Mouse (Mus musculus) hindbrain, postnatal 0 days (tissue): ENCODE measurements around the gene BC048679. TPM values are rescaled to one million over a fixed set of nuclear protein-coding genes. Genes with fewer than 3 reads are reported as not detected.

ENCODE experiments used
- ATAC-seq: fragments of 200-750 bp; cut with Nextera tagmentation; 2 replicates; pipeline ENCODE4 v1.8.0; 2017; ENCODE audit warnings: mild to moderate bottlenecking, moderate TSS enrichment, moderate library complexity
- DNase-seq: peaks from one replicate; pipeline ENCODE4 v3.0.0-alpha.2; 2015; ENCODE audit warnings: low spot score
- H3K27ac ChIP-seq: fragments of 300-500 bp; sonication (generic); 2 replicates; pipeline ENCODE4 v1.5.1; 2014; ENCODE audit warnings: mild to moderate bottlenecking
- H3K27me3 ChIP-seq: fragments of 300-500 bp; sonication (generic); 2 replicates; pipeline ENCODE4 v1.6.1; 2014; ENCODE audit warnings: low read length, mixed read lengths; ENCODE audit not compliant: insufficient read depth
- H3K36me3 ChIP-seq: fragments of 300-500 bp; sonication (generic); 2 replicates; pipeline ENCODE4 v1.6.1; 2014; ENCODE audit warnings: low read length, mixed read lengths; ENCODE audit not compliant: insufficient read depth
- H3K4me1 ChIP-seq: fragments of 300-500 bp; sonication (generic); 2 replicates; pipeline ENCODE4 v1.6.1; 2014; ENCODE audit warnings: antibody characterized with exemption, low read length, mixed read lengths; ENCODE audit not compliant: insufficient read depth
- H3K4me2 ChIP-seq: fragments of 300-500 bp; sonication (generic); 2 replicates; pipeline ENCODE4 v1.6.1; 2014; ENCODE audit warnings: low read depth, mild to moderate bottlenecking, low read length, moderate library complexity, mixed read lengths
- H3K4me3 ChIP-seq: fragments of 300-500 bp; sonication (generic); 2 replicates; pipeline ENCODE4 v1.5.1; 2014; ENCODE audit warnings: low read length
- H3K9ac ChIP-seq: fragments of 300-500 bp; sonication (generic); replicated peaks from 2 replicates; pipeline ENCODE4 v1.6.1; 2014; ENCODE audit warnings: mild to moderate bottlenecking, low read length, moderate library complexity, mixed read lengths
- H3K9me3 ChIP-seq: fragments of 300-500 bp; sonication (generic); 2 replicates; pipeline ENCODE4 v1.6.1; 2016; ENCODE audit warnings: low read length, mixed read lengths
- CTCF ChIP-seq: IDR thresholded peaks from 2 replicates; pipeline ENCODE4 v1.5.1; 2016; ENCODE audit warnings: antibody characterized with exemption, control low read depth, low read depth
- WGBS: fragments of 180-500 bp; shearing (Covaris S2); extraction: QIAGEN DNeasy Blood & Tissue Kit; methylation state at CpG from one replicate; pipeline ENCODE4 v1.1.7; 2014; 5-methylcytosine and 5-hydroxymethylcytosine counted together
- polyA plus RNA-seq: library from polyadenylated mRNA; unstranded; fragments of >200 nt; fragmentation: Nextera tagmentation; extraction: Ambion mirVana; gene quantifications from 2 replicates; pipeline ENCODE4 v1.2.1, GENCODE M21; 2015
- total RNA-seq: library from RNA; depleted of rRNA; stranded (reverse); fragments of >200 nt; gene quantifications from 2 replicates; pipeline ENCODE4 v1.2.3, GENCODE M21; 2014; rRNA removed

The BC048679 gene
- not detected in 2 replicates for total RNA-seq
- polyA plus RNA-seq = not detected in 2 replicates

DNA sequence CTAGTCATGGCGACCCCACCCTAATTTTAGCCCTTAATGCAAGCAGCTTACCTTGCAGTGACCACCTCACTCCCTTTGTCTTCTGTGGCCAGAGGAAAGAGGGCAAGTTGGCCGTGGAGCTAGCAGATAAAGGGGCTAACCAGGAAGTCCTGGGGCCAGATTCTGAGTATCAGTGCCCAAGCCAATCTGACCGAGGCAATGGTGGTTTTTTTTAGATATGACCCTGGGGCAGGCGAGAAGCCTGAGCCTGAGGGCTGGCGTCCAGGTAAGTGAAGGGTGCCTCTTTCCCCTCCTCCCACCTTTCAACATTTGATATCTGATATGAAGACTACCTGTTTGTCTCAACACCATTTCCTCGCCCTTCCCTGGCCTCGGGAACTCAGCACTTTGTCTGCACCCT is at the start of gene BC048679:
BC048679 (minus strand) TSS at position 101 of the 400 bp plus-strand sequence.
- Histone ChIP-seq H3K4me2 (no peak within 1 kb of the TSS), H3K27ac (no peak within 1 kb of the TSS), H3K9ac (no peak within 1 kb of the TSS), H3K4me3 (no peak within 1 kb of the TSS), H3K9me3 (no peaks in the 10 kb centered on the region), H3K4me1 (peaks cover 4% of the 10 kb centered on the region; the same call in 1 of the 2 replicates), H3K27me3 (no peaks in the 10 kb centered on the region), H3K36me3 (no peaks in the 10 kb centered on the region)
- no peak for TF ChIP-seq CTCF
- no peak for ATAC-seq
- 82% methylated on average over 7 of the region's 7 CpGs for WGBS
- no peak for DNase-seq

DNA sequence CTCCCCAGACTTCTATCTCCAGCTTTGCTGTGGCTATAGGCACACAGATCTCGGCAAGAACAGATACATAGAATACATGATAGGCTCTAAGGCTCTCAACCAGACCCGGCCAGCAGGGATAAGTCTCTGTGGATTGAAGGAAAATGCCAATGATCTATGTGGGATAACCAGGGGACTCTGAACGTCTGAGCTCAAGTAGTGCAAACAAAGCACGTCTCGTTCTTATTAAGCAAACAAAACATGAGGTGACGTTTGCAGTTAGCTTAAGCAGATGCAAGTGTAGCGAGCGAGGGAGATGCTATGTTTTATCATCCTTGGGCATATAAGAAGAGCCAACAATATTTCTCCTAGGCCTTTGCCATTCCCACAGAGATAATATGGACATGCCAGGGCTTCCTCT is 44.9 kb upstream of the BC048679 start:
- Histone ChIP-seq H3K9me3 (no peaks in the 10 kb centered on the region), H3K4me2 (no peak overlapping the region), H3K36me3 (no peaks in the 10 kb centered on the region), H3K9ac (no peak overlapping the region), H3K27me3 (no peaks in the 10 kb centered on the region), H3K4me3 (no peak overlapping the region), H3K27ac (no peak overlapping the region; the same call in 1 of the 2 replicates), H3K4me1 (no peaks in the 10 kb centered on the region)
- DNase-seq (no peak), ATAC-seq (no peak)
- 87% methylated on average over 8 of the region's 8 CpGs for WGBS
- no peak for TF ChIP-seq CTCF

DNA sequence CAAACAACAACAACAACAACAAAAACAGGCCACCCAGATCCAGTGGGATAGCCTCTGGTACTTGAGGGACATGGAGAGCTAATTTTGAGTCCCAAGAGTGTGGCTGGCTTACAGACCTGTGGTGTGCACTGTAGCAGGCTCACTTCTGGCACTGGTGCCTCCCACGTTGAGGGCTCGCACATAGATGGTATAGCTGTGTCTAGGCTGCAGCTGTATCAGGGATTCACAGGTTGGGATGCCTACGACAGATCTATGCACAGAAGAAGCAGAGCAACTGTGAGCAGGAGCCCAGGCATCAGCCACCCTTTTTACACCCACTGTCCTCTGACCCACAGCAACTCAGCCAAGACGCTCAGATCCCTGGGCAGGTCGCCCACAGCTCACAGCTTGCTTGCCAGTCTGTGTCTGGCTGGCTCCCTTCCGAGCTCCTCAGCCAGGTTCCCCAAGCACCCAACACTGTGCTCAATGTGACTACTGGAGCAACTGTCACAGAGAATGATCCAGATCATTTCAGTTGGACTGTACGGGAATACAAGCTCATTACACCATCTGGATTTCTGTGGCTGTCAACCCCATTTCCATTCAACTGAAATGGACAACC is 43.9 kb upstream of the BC048679 start:
- Histone ChIP-seq H3K4me3 (no peak overlapping the region), H3K4me1 (no peaks in the 10 kb centered on the region), H3K27me3 (no peaks in the 10 kb centered on the region), H3K27ac (no peak overlapping the region), H3K9me3 (no peaks in the 10 kb centered on the region), H3K36me3 (no peaks in the 10 kb centered on the region), H3K4me2 (no peak overlapping the region), H3K9ac (no peak overlapping the region)
- no peak for TF ChIP-seq CTCF
- DNase-seq = peak; percentile 50
- peak; percentile 58; the same call in 1 of the 2 replicates for ATAC-seq
- WGBS = 66% methylated on average over 7 of the region's 7 CpGs

DNA sequence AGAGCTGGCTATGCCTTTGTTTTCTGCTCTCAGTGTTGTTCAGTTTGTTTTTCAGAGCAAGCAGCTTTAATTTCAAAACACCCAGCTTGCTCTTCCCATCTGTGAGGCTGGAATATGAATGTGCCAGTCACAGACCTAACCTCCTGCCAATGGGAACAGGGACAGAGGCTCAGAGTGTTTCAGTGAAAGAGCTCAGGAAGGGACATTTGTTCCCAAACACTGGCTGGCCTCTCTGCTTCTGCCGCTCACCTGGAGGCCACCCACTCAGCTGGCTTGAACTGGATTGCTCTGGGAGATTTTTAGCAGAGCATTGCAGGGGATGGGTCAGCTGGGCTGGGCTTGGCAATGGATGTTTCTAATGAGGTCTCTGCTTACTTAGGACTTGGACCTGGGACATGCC is 42.9 kb upstream of the BC048679 start:
- H3K4me1 ChIP-seq = no peaks in the 10 kb centered on the region
- H3K9me3 ChIP-seq = no peaks in the 10 kb centered on the region
- H3K4me3 ChIP-seq = no peak overlapping the region
- no peaks in the 10 kb centered on the region for H3K27me3 ChIP-seq
- no peak overlapping the region for H3K4me2 ChIP-seq
- DNase-seq (no peak), ATAC-seq (no peak)
- WGBS = 52% methylated on average over 1 of the region's 1 CpGs
- no peak for TF ChIP-seq CTCF
- H3K36me3 ChIP-seq = no peaks in the 10 kb centered on the region
- no peak overlapping the region for H3K9ac ChIP-seq
- H3K27ac ChIP-seq = no peak overlapping the region; the same call in 1 of the 2 replicates

DNA sequence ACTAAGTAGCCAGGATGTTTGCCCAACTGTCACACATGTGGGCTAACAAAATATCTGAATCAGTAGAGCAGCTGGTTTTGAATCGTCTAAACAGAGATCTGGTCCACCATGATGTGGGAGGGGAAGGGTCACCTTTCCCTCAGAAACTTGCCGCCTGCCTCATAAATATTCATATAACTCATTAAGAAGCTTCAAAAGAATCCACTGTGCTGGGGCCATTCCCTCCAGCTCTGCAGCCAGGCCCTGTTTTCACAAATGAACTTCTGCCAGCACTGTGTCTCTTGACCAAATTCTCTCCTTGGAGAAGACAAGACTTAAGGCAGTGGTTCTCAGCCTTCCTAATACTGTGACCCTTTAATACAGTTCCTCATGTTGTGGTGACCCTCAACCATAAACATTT is 41.5 kb upstream of the BC048679 start:
- no peak for DNase-seq
- Histone ChIP-seq H3K4me1 (no peaks in the 10 kb centered on the region), H3K4me2 (no peak overlapping the region), H3K36me3 (no peaks in the 10 kb centered on the region; the same call in 1 of the 2 replicates), H3K27ac (no peak overlapping the region), H3K9me3 (no peaks in the 10 kb centered on the region), H3K9ac (no peak overlapping the region), H3K4me3 (no peak overlapping the region), H3K27me3 (no peaks in the 10 kb centered on the region)
- 0% methylated on average over 2 of the region's 2 CpGs for WGBS
- no peak for ATAC-seq
- no peak for TF ChIP-seq CTCF

DNA sequence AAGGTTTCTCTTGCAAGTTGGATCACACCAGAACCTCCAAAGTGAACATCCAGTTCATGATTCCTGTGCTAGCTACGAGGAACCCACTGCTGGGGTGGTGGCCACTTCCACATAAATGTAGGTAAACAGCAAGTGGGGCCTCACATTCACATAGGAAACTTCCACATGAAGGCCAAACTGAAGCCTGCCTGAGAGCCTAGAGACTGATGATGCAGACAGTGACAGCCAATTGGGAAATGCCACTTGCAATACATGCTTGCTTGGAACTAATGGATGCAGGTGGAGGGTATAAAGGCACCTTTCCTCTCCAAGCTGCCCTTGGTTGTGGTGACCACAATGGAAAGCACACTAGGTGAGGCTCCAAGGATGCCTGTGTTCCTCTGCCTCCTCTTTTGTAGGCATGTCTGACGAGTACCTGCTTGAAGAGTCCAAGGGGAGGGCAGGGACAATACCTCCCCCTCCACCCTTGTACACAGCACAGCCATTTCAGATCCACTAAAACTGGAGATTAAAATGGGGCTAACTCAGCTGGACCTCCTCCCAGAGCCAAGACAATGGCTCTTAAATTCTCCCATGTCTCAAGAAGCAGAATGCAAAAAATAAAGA is 40.1 kb upstream of the BC048679 start:
- ATAC-seq (peak; percentile 33; the same call in 1 of the 2 replicates), DNase-seq (peak; percentile 46)
- no peaks in the 10 kb centered on the region for H3K9me3 ChIP-seq
- H3K36me3 ChIP-seq = peaks cover 10% of the 10 kb centered on the region; the same call in 1 of the 2 replicates
- TF ChIP-seq CTCF = no peak
- WGBS = 88% methylated on average over 2 of the region's 2 CpGs
- no peak overlapping the region for H3K27ac ChIP-seq
- H3K4me2 ChIP-seq = no peak overlapping the region
- H3K27me3 ChIP-seq = no peaks in the 10 kb centered on the region
- H3K4me3 ChIP-seq = no peak overlapping the region
- no peaks in the 10 kb centered on the region for H3K4me1 ChIP-seq
- no peak overlapping the region for H3K9ac ChIP-seq

DNA sequence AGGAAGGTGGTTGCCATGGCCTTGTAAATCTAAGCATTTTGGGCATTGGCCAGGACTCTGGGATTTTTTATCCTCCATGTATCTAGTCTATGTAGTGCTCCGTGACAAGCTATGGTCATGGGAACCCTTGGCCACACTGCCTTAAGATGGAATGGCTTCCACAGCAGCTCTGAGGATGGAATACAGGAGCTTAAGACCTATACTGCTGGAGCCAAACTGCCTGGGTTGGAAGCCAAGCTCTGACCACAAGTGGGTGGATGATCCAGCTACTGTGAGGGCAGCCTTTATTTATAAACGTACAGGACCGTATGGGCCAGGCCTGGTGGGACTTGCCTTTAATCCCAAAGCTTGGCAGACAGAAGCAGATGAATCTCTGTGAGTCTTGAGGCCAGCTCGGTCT is 38.4 kb upstream of the BC048679 start:
- H3K9me3 ChIP-seq = no peaks in the 10 kb centered on the region
- ATAC-seq = no peak

More for the DNA sequence above, 38.4 kb upstream of the BC048679 start:
- DNase-seq = no peak
- TF ChIP-seq CTCF = no peak
- Histone ChIP-seq H3K4me3 (no peak overlapping the region), H3K27me3 (no peaks in the 10 kb centered on the region), H3K4me2 (no peak overlapping the region), H3K9ac (no peak overlapping the region), H3K4me1 (no peaks in the 10 kb centered on the region), H3K27ac (no peak overlapping the region), H3K36me3 (peaks cover 23% of the 10 kb centered on the region)
- WGBS = 86% methylated on average over 4 of the region's 4 CpGs
